Mouse (Mus musculus): Measurements from ENCODE around the gene Rnf17. TPM values are rescaled to one million over a fixed set of nuclear protein-coding genes. Genes with fewer than 3 reads are reported as not detected.
A peak's percentile ranks its signal among the peaks of the same experiment; 100 is the strongest.

The Rnf17 gene
- total and polyA plus RNA-seq, 3 experiments: not detected

GRCm38 (mm10) chr14:56365292-56365691 lies 37.1 kb upstream of the Rnf17 start:
- no peaks in the 10 kb centered on the region for H3K36me3 ChIP-seq (replicated peaks in 1 of 2; ENCODE audit: control insufficient read depth in 1 of 2, insufficient read depth in 1 of 2, low read length in 1 of 2)
- no peak overlapping the region for H3K4me3 ChIP-seq (replicated peaks in 1 of 3; ENCODE audit: low read depth in 2 of 3, low read length in 2 of 3, poor library complexity in 1 of 3)
- H3K4me1 ChIP-seq (ENCODE audit: control insufficient read depth in 1 of 2, insufficient read depth in 2 of 2): no peaks in the 10 kb centered on the region
- H3K4me2 ChIP-seq (ENCODE audit: insufficient read depth, low read depth, poor library complexity, severe bottlenecking): no peak overlapping the region
- TF ChIP-seq ZC3H11A (IDR thresholded peaks at IDR 0.05; ENCODE audit: low read depth, low read length) (no peak), USF2 (conservative IDR thresholded peaks at IDR 0.05; ENCODE audit: low read depth, low read length) (no peak), GABPA (IDR thresholded peaks at IDR 0.05; ENCODE audit: insufficient replicate concordance, low read depth, low read length) (no peak), JUND (conservative IDR thresholded peaks at IDR 0.05; ENCODE audit: low read depth, low read length) (no peak), ZKSCAN1 (IDR thresholded peaks at IDR 0.05; ENCODE audit: borderline replicate concordance, low read depth, low read length) (no peak)
- dilution Hi-C loops (cut with MboI; ENCODE audit: extremely low pct_ligation_motif_present, extremely low pct_unique_long_range_greater_than_20kb, low sequenced_read_pairs) (no loop called here), in situ Hi-C loops (cut with MboI; ENCODE audit: low pct_ligation_motif_present, low pct_unique_long_range_greater_than_20kb, low sequenced_read_pairs) (no loop called here)
- no peaks in the 10 kb centered on the region for H3K79me2 ChIP-seq (replicated peaks; ENCODE audit: control insufficient read depth, extremely low read depth, insufficient read depth, poor library complexity, severe bottlenecking)
- no peaks in the 10 kb centered on the region for H3K9me3 ChIP-seq (replicated peaks; ENCODE audit: low read length)
- DNase-seq (ENCODE audit: extremely low read depth): no peak
- no peak overlapping the region for H3K27ac ChIP-seq (ENCODE audit: insufficient read depth, low read depth)
- H3K27me3 ChIP-seq (replicated peaks): no peaks in the 10 kb centered on the region
- H3K9ac ChIP-seq (ENCODE audit: insufficient read depth, low read depth): no peak overlapping the region

- H3K36me3 ChIP-seq (replicated peaks in 1 of 2; ENCODE audit: control insufficient read depth in 1 of 2, insufficient read depth in 1 of 2, low read length in 1 of 2): no peaks in the 10 kb centered on the region
- H3K4me2 ChIP-seq (ENCODE audit: insufficient read depth, low read depth, poor library complexity, severe bottlenecking): no peak overlapping the region
- H3K27me3 ChIP-seq (replicated peaks): no peaks in the 10 kb centered on the region
- H3K9me3 ChIP-seq (replicated peaks; ENCODE audit: low read length): no peaks in the 10 kb centered on the region
- no peaks in the 10 kb centered on the region for H3K4me1 ChIP-seq (ENCODE audit: control insufficient read depth in 1 of 2, insufficient read depth in 2 of 2)
- in situ Hi-C loops (cut with MboI; ENCODE audit: low pct_ligation_motif_present, low pct_unique_long_range_greater_than_20kb, low sequenced_read_pairs) (no loop called here), dilution Hi-C loops (cut with MboI; ENCODE audit: extremely low pct_ligation_motif_present, extremely low pct_unique_long_range_greater_than_20kb, low sequenced_read_pairs) (no loop called here)
- H3K79me2 ChIP-seq (replicated peaks; ENCODE audit: control insufficient read depth, extremely low read depth, insufficient read depth, poor library complexity, severe bottlenecking): no peaks in the 10 kb centered on the region
- H3K27ac ChIP-seq (ENCODE audit: insufficient read depth, low read depth): no peak overlapping the region
- no peak for TF ChIP-seq NRF1 (IDR thresholded peaks at IDR 0.05; ENCODE audit: low read depth, low read length)
- no peak for TF ChIP-seq E2F4 (IDR thresholded peaks at IDR 0.05; ENCODE audit: insufficient replicate concordance, low read depth, low read length)
- no peak for TF ChIP-seq NELFE (IDR thresholded peaks at IDR 0.05; ENCODE audit: low read depth, low read length)
- TF ChIP-seq ZNF384 (IDR thresholded peaks at IDR 0.05; ENCODE audit: low read depth, low read length): no peak
- TF ChIP-seq SIN3A (IDR thresholded peaks at IDR 0.05; ENCODE audit: low read length): no peak
- no peak for TF ChIP-seq MYC (IDR thresholded peaks at IDR 0.05; ENCODE audit: low read depth, low read length)
- H3K9ac ChIP-seq (ENCODE audit: insufficient read depth, low read depth): no peak overlapping the region
- H3K4me3 ChIP-seq (replicated peaks in 1 of 3; ENCODE audit: low read depth in 2 of 3, low read length in 2 of 3, poor library complexity in 1 of 3): no peak overlapping the region
- DNase-seq (ENCODE audit: extremely low read depth): no peak
These were observed 35.7 kb upstream of the Rnf17 start for GRCm38 (mm10) chr14:56366712-56367111.

- Histone ChIP-seq H3K27me3 (replicated peaks) (no peaks in the 10 kb centered on the region), H3K27ac (ENCODE audit: insufficient read depth, low read depth) (no peak overlapping the region), H3K4me2 (ENCODE audit: insufficient read depth, low read depth, poor library complexity, severe bottlenecking) (no peak overlapping the region), H3K4me1 (ENCODE audit: control insufficient read depth in 1 of 2, insufficient read depth in 2 of 2) (0 out of 4 replicates have a peak, but pooled peaks cover 0 to 3% of the 10 kb centered on the region in 2 experiments), H3K9me3 (replicated peaks; ENCODE audit: low read length) (no peaks in the 10 kb centered on the region), H3K9ac (ENCODE audit: insufficient read depth, low read depth) (no peak overlapping the region), H3K79me2 (replicated peaks; ENCODE audit: control insufficient read depth, extremely low read depth, insufficient read depth, poor library complexity, severe bottlenecking) (no peaks in the 10 kb centered on the region), H3K36me3 (replicated peaks in 1 of 2; ENCODE audit: control insufficient read depth in 1 of 2, insufficient read depth in 1 of 2, low read length in 1 of 2) (no peaks in the 10 kb centered on the region), H3K4me3 (replicated peaks in 1 of 3; ENCODE audit: low read depth in 2 of 3, low read length in 2 of 3, poor library complexity in 1 of 3) (no peak overlapping the region)
- in situ Hi-C loops (cut with MboI; ENCODE audit: low pct_ligation_motif_present, low pct_unique_long_range_greater_than_20kb, low sequenced_read_pairs): no loop called here
- TF ChIP-seq CHD1 (IDR thresholded peaks at IDR 0.05; ENCODE audit: low read depth, low read length): no peak
- TF ChIP-seq SMC3 (IDR thresholded peaks at IDR 0.05; ENCODE audit: low read depth, low read length): peak; percentile 31
- peak; percentile 66 to 79 for TF ChIP-seq CTCF (conservative IDR thresholded peaks at IDR 0.05 in 1 of 2, IDR thresholded peaks at IDR 0.05 in 1 of 2; ENCODE audit: low read depth in 2 of 2, low read length in 2 of 2)
- no peak for TF ChIP-seq ZKSCAN1 (IDR thresholded peaks at IDR 0.05; ENCODE audit: borderline replicate concordance, low read depth, low read length)
- TF ChIP-seq RAD21 (IDR thresholded peaks at IDR 0.05; ENCODE audit: low read depth, low read length): peak; percentile 49
- no peak for TF ChIP-seq NRF1 (IDR thresholded peaks at IDR 0.05; ENCODE audit: low read depth, low read length)
- no peak for TF ChIP-seq PAX5 (IDR thresholded peaks at IDR 0.05; ENCODE audit: low read length)
- TF ChIP-seq TBP (conservative IDR thresholded peaks at IDR 0.05; ENCODE audit: low read depth, low read length): no peak
- peak; percentile 41 for DNase-seq (ENCODE audit: extremely low read depth)
- dilution Hi-C loops (cut with MboI; ENCODE audit: extremely low pct_ligation_motif_present, extremely low pct_unique_long_range_greater_than_20kb, low sequenced_read_pairs): no loop called here
These were observed 33.5 kb upstream of the Rnf17 start for GRCm38 (mm10) chr14:56368834-56369233.

Data from CH12.LX (cell line).